Mouse (Mus musculus) ES-Bruce4 (cell line): ENCODE results near the gene Ier5l.

ENCODE experiments used
- EP300 ChIP-seq: IDR thresholded peaks from 2 replicates; pipeline ENCODE4 v1.6.1; 2011; ENCODE audit warnings: low read depth, low read length; ENCODE audit not compliant: insufficient read depth
- POLR2A ChIP-seq: IDR thresholded peaks from one replicate; pipeline ENCODE4 v1.8.1; 2011; ENCODE audit warnings: low read length; ENCODE audit not compliant: insufficient read depth

DNA sequence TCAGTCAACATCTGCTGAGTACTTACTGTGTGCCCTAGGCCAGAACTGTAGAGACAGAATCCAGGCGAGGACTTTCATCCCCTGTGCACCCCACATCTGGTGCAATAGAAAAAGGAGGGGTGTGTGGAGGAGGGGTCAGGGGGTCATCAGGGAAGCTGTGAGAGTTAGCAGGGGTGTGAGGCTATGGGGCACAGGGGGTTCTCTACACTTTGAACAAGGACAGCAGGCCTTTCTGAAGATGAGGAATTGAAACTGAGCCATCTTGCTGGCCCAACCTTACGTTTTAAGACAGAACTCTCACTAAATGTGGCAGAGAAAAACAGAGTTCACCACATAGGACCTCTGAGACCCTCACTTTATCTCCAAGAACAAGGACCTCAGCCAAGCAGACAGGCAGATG is 16.4 kb upstream of the Ier5l start:
- no peak for TF ChIP-seq POLR2A
- no peak for TF ChIP-seq EP300
